Comparison of ENCODE assay signal across 18 mouse cellular contexts in the genomic region with DNA sequence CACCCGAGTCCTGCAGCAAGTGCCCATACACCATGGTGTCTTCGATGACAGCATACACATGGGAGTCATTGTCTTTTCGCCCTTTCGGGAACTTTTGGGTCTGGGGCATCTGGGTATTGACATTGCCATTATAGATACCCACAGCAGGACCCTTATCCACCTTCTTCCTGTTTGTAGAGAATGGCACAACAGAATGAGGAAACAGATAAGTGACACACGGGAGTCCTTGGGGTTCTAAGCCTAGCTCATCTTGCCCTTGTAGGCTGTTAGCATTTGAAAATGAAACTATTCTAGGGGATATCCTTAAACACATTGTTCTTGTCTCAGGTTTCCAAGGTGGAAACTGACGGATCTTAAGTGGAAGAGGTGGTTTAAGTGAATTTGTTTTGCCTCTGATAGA. TPM values are rescaled to one million over a fixed set of nuclear protein-coding genes. Genes with fewer than 3 reads are reported as not detected.
"Had no signal": no experiment of that assay in that cellular context is flagged by ENCODE, and none has a peak within 500 bp of the region (broad histone marks: within the 10 kb centered on the region; RNA-seq: fewer than 3 reads in every experiment).

No protein-coding gene starts in this region.

- H3K4me1 ChIP-seq: liver, embryonic 13.5 days; liver, embryonic 15.5 days; midbrain, embryonic 15.5 days; neural tube, embryonic 12.5 days; stomach, embryonic 15.5 days had no signal

- H3K4me2 ChIP-seq: liver, embryonic 13.5 days; liver, embryonic 15.5 days; lung, embryonic 14.5 days; midbrain, embryonic 11.5 days; midbrain, embryonic 13.5 days; midbrain, embryonic 15.5 days; neural tube, embryonic 12.5 days; stomach, embryonic 15.5 days had no signal

- H3K9ac ChIP-seq: liver, embryonic 13.5 days; liver, embryonic 15.5 days; liver, postnatal 0 days; lung, embryonic 14.5 days; midbrain, embryonic 13.5 days; midbrain, embryonic 15.5 days; neural tube, embryonic 12.5 days; stomach, embryonic 15.5 days had no signal

- ATAC-seq: liver, postnatal 0 days; midbrain, embryonic 13.5 days; midbrain, embryonic 15.5 days had no signal

- H3K9me3 ChIP-seq: liver, embryonic 13.5 days; liver, embryonic 15.5 days; midbrain, embryonic 13.5 days; midbrain, embryonic 15.5 days; neural tube, embryonic 12.5 days; stomach, embryonic 15.5 days had no signal

- H3K36me3 ChIP-seq: liver, embryonic 13.5 days; liver, embryonic 15.5 days; midbrain, embryonic 13.5 days; midbrain, embryonic 15.5 days; neural tube, embryonic 12.5 days; stomach, embryonic 15.5 days had no signal

- H3K27me3 ChIP-seq: liver, embryonic 13.5 days; liver, embryonic 15.5 days; midbrain, embryonic 13.5 days; midbrain, embryonic 15.5 days; neural tube, embryonic 12.5 days; stomach, embryonic 15.5 days had no signal

- H3K27ac ChIP-seq: liver, embryonic 13.5 days; liver, embryonic 15.5 days; midbrain, embryonic 13.5 days; midbrain, embryonic 15.5 days; neural tube, embryonic 12.5 days; stomach, embryonic 15.5 days had no signal

- H3K4me3 ChIP-seq: liver, embryonic 13.5 days; liver, embryonic 15.5 days; midbrain, embryonic 13.5 days; midbrain, embryonic 15.5 days; neural tube, embryonic 12.5 days; stomach, embryonic 15.5 days had no signal

- DNase-seq: liver, embryonic 13.5 days; liver, postnatal 0 days; lung, embryonic 14.5 days; lung, postnatal 10 days; lung, postnatal 4 days; right cerebral cortex, postnatal 14 days; thymus, adult 2 months; thymus, postnatal 25 days; thymus, postnatal 4 days had no signal

RNA-seq across cellular contexts. Expression of gene Clec3b, which starts 23.0 kb away (rescaled TPM):
- total RNA-seq: monocyte, adult 5-6 weeks; neutrophil, adult 5-6 weeks had no signal
- polyA plus RNA-seq: liver, embryonic 15.5 days; liver, postnatal 0 days; lung, embryonic 14.5 days; midbrain, embryonic 11.5 days; midbrain, embryonic 13.5 days; neural tube, embryonic 12.5 days; neural tube, embryonic 14.5 days had no signal

RNA-seq across cellular contexts. Expression of gene Cdcp1, which starts 42.1 kb away (rescaled TPM):
- total RNA-seq: monocyte, adult 5-6 weeks; neutrophil, adult 5-6 weeks had no signal
